Mouse (Mus musculus): ENCODE measurements around the gene Spast. TPM values are rescaled to one million over a fixed set of nuclear protein-coding genes. Genes with fewer than 3 reads are reported as not detected.
"Not testable (repeated sequence)": the region's sequence is repeated elsewhere in the genome, so short reads cannot be mapped to it uniquely, and the experiment has no call there.

The Spast gene
- 10 to 100 TPM; 41.3 to 44.0 TPM for total RNA-seq (2021)
- long read RNA-seq, experiment 1, full-length matches to known transcripts = 28 of 42 reads
- long read RNA-seq, experiment 1, partial matches to known transcripts = 1 of 42 reads
- long read RNA-seq, experiment 1, other reads (novel, unspliced or antisense) = 13 of 42 reads
- long read RNA-seq, experiment 2, full-length matches to known transcripts = 34 of 55 reads
- long read RNA-seq, experiment 2, partial matches to known transcripts = 1 of 55 reads
- long read RNA-seq, experiment 2, other reads (novel, unspliced or antisense) = 20 of 55 reads

GRCm38 (mm10) chr17:74338937-74339804, at the start of gene Spast:
Spast (plus strand) TSS chr17:74338987.
- intact Hi-C loops (cut with DNase I) = no loop called here

GRCm38 (mm10) chr17:74290198-74290597, 48.6 kb upstream of the Spast start:
- intact Hi-C loops (cut with DNase I) = loop anchor here (5.0 kb wide), 1 partner anchor 93 kb away; no protein-coding TSS in a partner anchor
- DNase-seq = no peak

More at GRCm38 (mm10) chr17:74338937-74339804, at the start of gene Spast:
- DNase-seq = peak; percentile 67 to 69

DNA sequence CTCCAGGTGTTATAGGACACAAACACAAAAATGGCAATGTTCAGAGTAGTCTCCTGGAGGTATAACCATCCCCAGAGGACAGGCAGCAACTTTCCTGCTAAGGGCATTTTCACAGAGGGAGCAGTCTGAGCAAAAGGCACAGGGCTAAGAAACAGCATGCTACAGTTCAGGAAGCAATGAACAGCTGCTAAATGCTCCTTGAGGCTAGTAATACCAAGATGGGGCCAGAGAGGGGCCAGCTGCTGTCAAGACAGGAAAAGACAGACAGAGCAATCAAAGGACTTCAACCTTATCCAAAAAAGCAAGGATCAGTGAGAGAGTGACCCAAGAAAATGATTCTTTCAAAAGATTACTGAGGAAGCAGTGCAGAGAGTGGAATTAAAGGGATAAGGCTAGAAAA, 47.9 kb upstream of the Spast start:
- no peak for DNase-seq
- intact Hi-C loops (cut with DNase I) = loop anchor here (5.0 kb wide), 1 partner anchor 94 kb away; no protein-coding TSS in a partner anchor

DNA sequence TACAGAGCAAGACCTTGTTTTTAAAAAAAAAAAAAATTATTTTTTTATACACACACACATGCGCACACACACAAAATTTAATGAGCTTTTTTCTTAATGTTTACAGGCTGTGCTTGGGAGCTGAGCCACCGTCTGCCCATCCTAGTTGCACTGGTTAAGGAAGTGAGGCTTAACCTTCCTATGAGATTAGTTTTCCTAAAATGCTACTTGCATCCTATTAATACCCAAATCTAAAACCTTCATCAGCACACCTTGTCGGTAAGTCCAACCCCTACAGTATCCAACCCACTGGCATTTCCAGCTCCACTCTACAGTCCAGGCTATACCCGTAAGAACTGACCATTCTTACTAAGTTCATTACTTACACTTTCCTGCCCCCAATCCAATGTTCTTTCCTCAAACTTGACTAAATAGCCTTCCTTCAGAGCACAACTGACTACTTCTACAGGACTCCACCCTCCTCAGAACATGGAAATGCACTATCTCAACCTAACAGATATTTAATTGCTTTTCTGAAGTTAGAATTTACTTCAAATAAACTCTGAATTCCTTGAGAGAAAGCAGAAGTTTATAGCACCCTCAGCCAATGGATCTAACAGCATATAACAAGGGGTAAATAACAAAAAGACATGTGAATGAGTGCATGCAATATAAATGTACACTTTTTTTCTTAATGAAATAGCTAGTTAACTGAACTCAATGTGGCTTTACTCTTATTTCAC, 47.0 kb upstream of the Spast start:
- no peak for DNase-seq
- intact Hi-C loops (cut with DNase I) = loop anchor here (5.0 kb wide), 1 partner anchor 94 kb away; no protein-coding TSS in a partner anchor

GRCm38 (mm10) chr17:74293687-74294425, 44.9 kb upstream of the Spast start:
- intact Hi-C loops (cut with DNase I) = loop anchor here (5.0 kb wide), 1 partner anchor 97 kb away; no protein-coding TSS in a partner anchor
- DNase-seq = peak in 1 of 2 experiments; percentile 28

DNA sequence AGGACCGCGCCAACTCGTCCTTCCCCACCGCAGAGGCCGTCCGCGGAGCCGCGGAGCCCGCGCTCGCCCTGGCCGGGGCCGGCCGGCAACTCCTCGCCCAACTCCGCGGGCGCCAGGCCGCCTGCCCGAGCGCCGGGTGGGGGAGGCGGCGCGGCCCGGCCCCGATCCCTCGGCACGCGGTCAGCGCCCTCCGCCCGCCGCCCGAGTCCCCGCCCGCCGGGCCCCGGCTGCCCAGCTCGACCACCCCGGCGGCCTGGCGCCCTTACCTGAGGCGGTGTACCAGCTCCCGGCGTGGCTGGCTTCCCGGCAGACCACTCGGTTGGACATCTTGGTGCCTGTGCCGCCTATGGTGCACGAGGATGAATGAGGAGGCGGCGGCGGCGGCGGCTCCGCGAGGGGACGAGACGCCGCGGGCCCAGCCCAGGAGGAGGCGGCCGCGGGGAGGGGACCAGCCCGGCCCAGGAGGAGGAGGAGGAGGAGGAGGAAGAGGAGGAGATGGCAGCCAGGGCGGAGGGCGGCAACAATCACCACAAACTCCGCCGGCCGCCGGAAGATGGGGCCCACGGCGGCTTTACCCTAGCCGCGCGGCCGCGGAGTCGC, 44.3 kb upstream of the Spast start:
- DNase-seq = peak; percentile 76 to 82
- intact Hi-C loops (cut with DNase I) = loop anchor here (5.0 kb wide), 1 partner anchor 97 kb away; no protein-coding TSS in a partner anchor

GRCm38 (mm10) chr17:74295026-74295970, 43.5 kb upstream of the Spast start, which contains the start of gene Memo1:
Memo1 (minus strand) TSS chr17:74295521.
- peak; percentile 77 to 79 for DNase-seq
- intact Hi-C loops (cut with DNase I) = no loop called here

- DNase-seq = no peak
- intact Hi-C loops (cut with DNase I) = no loop called here
These were observed 42.5 kb upstream of the Spast start for GRCm38 (mm10) chr17:74296076-74296823.

- intact Hi-C loops (cut with DNase I); DNase-seq: not testable (repeated sequence)
These were observed 41.8 kb upstream of the Spast start for GRCm38 (mm10) chr17:74296991-74297390.

DNA sequence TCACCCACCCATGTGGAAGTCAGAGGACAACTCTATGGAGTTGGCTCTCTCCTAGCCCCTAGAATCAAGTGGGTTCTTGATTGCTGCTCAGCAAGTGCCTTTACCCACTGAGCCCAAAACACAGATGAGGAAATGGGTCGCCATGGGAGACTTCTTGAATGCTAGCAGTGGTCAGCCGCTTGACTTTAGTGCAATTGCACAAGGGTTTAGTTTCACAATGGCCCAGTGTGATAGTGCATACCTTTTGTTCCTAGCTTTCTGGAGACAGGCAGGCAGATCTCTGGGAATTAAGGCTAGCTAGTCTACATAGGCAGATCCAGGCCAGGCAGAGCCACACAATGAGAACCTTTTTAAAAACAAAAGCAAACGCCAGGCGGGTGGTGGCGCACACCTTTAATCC, 38.7 kb upstream of the Spast start:
- no peak for DNase-seq
- intact Hi-C loops (cut with DNase I) = loop anchor here (10.0 kb wide), 1 partner anchor 275 kb away; no protein-coding TSS in a partner anchor

GRCm38 (mm10) chr17:74304060-74304459, 34.7 kb upstream of the Spast start:
- intact Hi-C loops (cut with DNase I) = loop anchor here (10.0 kb wide), 1 partner anchor 279 kb away; no protein-coding TSS in a partner anchor

DNA sequence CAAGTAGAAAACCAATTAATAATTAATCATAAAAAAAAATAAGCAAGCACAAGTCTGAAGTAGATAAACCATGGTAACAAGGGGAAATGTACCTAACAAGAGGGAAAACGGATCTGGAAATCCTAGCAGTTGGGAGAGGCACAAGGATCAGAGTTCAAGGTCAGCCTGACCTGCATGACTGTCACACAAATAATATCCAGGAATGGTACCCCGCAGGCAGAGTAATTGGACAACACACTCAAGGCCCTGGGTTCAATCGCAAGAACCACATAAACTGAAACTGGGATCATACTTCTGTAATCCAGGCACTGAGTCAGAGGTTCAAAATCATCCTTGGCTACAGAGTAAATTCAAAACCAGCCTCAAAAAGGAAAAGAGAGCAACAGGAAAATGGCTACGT, 33.2 kb upstream of the Spast start:
- intact Hi-C loops (cut with DNase I) = loop anchor here (10.0 kb wide), 1 partner anchor 281 kb away; no protein-coding TSS in a partner anchor
- no peak for DNase-seq

More at GRCm38 (mm10) chr17:74304060-74304459, 34.7 kb upstream of the Spast start:
- no peak for DNase-seq

GRCm38 (mm10) chr17:74306021-74306420, 32.8 kb upstream of the Spast start:
- DNase-seq = no peak
- intact Hi-C loops (cut with DNase I) = loop anchor here (10.0 kb wide), 1 partner anchor 281 kb away; no protein-coding TSS in a partner anchor

- DNase-seq = no peak
- intact Hi-C loops (cut with DNase I) = no loop called here
These were observed 23.1 kb upstream of the Spast start for GRCm38 (mm10) chr17:74315445-74316308.

DNA sequence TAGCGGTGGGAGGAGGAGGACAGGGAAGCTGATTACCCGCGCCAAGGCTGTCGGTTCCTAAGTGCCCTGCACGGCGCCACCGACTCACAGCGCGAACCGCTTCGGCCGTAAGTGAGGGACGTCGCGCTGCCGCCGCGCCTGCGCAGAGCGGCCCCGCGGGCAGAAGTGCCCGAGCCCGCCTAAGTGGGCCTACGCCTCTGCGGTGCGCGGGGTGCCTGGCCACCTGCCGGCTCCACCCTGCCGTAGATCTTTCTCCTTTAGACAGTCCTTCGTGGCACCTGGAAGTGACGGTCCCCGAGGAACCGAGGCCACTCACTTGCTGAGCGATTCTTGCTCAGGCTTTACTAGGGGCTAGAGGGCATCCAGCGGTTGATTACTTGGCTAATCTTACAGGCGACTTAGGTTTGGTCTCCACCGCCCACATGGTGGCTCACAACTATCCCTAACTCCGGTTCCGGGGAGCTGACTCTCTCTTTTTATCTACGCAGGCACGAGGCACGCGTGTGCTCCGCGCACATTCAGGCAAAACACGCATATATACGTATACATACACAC, 22.4 kb upstream of the Spast start:
- intact Hi-C loops (cut with DNase I) = no loop called here
- DNase-seq = peak; percentile 79 to 88

DNA sequence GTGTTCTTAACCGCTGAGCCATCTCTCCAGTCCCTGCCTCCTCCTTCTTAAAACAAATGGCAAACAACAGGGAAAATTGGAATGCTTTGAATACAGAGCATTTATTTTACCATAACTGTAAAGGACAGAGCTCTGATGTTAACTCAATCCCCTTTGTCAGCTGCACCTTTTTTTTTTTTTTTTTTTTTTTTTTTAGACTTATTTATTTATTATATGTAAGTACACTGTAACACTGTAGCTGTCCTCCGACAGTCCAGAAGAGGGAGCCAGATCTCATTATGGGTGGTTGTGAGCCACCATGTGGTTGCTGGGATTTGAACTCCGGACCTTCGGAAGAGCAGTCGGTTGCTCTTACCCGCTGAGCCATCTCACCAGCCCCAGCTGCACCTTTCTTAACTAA, 20.1 kb upstream of the Spast start:
- intact Hi-C loops (cut with DNase I) = no loop called here
- DNase-seq = no peak

Measured in gastrocnemius, postnatal 36 days (tissue).